Mouse (Mus musculus) forebrain, embryonic 11.5 days (tissue): ENCODE results near the gene Serpinf2. TPM values are rescaled to one million over a fixed set of nuclear protein-coding genes. Genes with fewer than 3 reads are reported as not detected.
"Not testable (repeated sequence)": the region's sequence is repeated elsewhere in the genome, so short reads cannot be mapped to it uniquely, and the experiment has no call there.

ENCODE experiments used
- ATAC-seq: fragments of 200-750 bp; cut with Nextera tagmentation; replicated peaks from 2 replicates; pipeline ENCODE4 v1.8.0; 2017; ENCODE audit warnings: moderate TSS enrichment; ENCODE audit not compliant: low FRiP score
- DNase-seq: peaks from one replicate; pipeline ENCODE4 v3.0.0-alpha.2; 2017; ENCODE audit warnings: low spot score
- H3K27ac ChIP-seq: fragments of 300-500 bp; sonication (generic); 2 replicates; pipeline ENCODE4 v1.5.1; 2014; ENCODE audit warnings: low read depth, low read length
- H3K27me3 ChIP-seq: fragments of 300-500 bp; sonication (generic); 2 replicates; pipeline ENCODE4 v1.6.1; 2014; ENCODE audit warnings: mild to moderate bottlenecking, low read length, mixed read lengths; ENCODE audit not compliant: control insufficient read depth, insufficient read depth
- H3K36me3 ChIP-seq: fragments of 300-500 bp; sonication (generic); 2 replicates; pipeline ENCODE4 v1.6.1; 2014; ENCODE audit warnings: mild to moderate bottlenecking, low read length, moderate library complexity, mixed read lengths; ENCODE audit not compliant: control insufficient read depth, insufficient read depth
- H3K4me1 ChIP-seq: fragments of 300-500 bp; sonication (generic); replicated peaks from 2 replicates; pipeline ENCODE4 v1.6.1; 2014; ENCODE audit warnings: low read length, mixed read lengths; ENCODE audit not compliant: control insufficient read depth, insufficient read depth
- H3K4me2 ChIP-seq: fragments of 300-500 bp; sonication (generic); 2 replicates; pipeline ENCODE4 v1.6.1; 2014; ENCODE audit warnings: low read depth, mild to moderate bottlenecking, low read length, moderate library complexity, mixed read lengths; ENCODE audit not compliant: severe bottlenecking
- H3K4me3 ChIP-seq: fragments of 300-500 bp; sonication (generic); 2 replicates; pipeline ENCODE4 v1.5.1; 2014; ENCODE audit warnings: low read depth, low read length
- H3K9ac ChIP-seq: fragments of 300-500 bp; sonication (generic); 2 replicates; pipeline ENCODE4 v1.6.1; 2014; ENCODE audit warnings: low read length
- H3K9me3 ChIP-seq: fragments of 300-500 bp; sonication (generic); 2 replicates; pipeline ENCODE4 v1.6.1; 2016; ENCODE audit warnings: low read length, mixed read lengths; ENCODE audit not compliant: control insufficient read depth
- WGBS: fragments of 180-500 bp; shearing (Covaris S2); extraction: QIAGEN DNeasy Blood & Tissue Kit; methylation state at CpG from one replicate; pipeline ENCODE4 v1.1.7; 2014; 5-methylcytosine and 5-hydroxymethylcytosine counted together
- polyA plus RNA-seq: library from polyadenylated mRNA; unstranded; fragments of >200 nt; fragmentation: Nextera tagmentation; extraction: Ambion mirVana; gene quantifications from 2 replicates; pipeline ENCODE4 v1.2.1, GENCODE M21; 2014

Gene Serpinf2
- polyA plus RNA-seq, 1 experiment from 2014 or later, result not detected

GRCm38 (mm10) chr11:75403301-75404052, 35.9 kb downstream of the Serpinf2 start:
- Histone ChIP-seq H3K9ac (no peak overlapping the region), H3K4me2 (no peak overlapping the region), H3K27ac (no peak overlapping the region), H3K36me3 (no peaks in the 10 kb centered on the region), H3K9me3 (no peaks in the 10 kb centered on the region), H3K27me3 (no peaks in the 10 kb centered on the region), H3K4me1 (no peaks in the 10 kb centered on the region), H3K4me3 (no peak overlapping the region)
- 78% methylated on average over 6 of the region's 6 CpGs for WGBS
- DNase-seq (no peak), ATAC-seq (no peak)

GRCm38 (mm10) chr11:75402271-75402690, 37.1 kb downstream of the Serpinf2 start:
- Histone ChIP-seq H3K27me3 (no peaks in the 10 kb centered on the region), H3K36me3 (no peaks in the 10 kb centered on the region), H3K9me3 (no peaks in the 10 kb centered on the region), H3K4me2 (no peak overlapping the region), H3K9ac (no peak overlapping the region), H3K4me3 (no peak overlapping the region), H3K4me1 (no peaks in the 10 kb centered on the region), H3K27ac (no peak overlapping the region)
- ATAC-seq (no peak), DNase-seq (no peak)
- 74% methylated on average over 5 of the region's 5 CpGs for WGBS

GRCm38 (mm10) chr11:75400099-75400498, 39.3 kb downstream of the Serpinf2 start:
- DNase-seq (no peak), ATAC-seq (no peak)
- 71% methylated on average over 9 of the region's 9 CpGs for WGBS
- Histone ChIP-seq H3K9me3 (no peaks in the 10 kb centered on the region), H3K4me2 (no peak overlapping the region), H3K27me3 (no peaks in the 10 kb centered on the region), H3K36me3 (no peaks in the 10 kb centered on the region), H3K4me3 (no peak overlapping the region), H3K9ac (no peak overlapping the region), H3K4me1 (no peaks in the 10 kb centered on the region), H3K27ac (no peak overlapping the region)

- ATAC-seq, result no peak
- H3K27ac ChIP-seq, result no peak overlapping the region
- H3K9me3 ChIP-seq, result no peaks in the 10 kb centered on the region
- no peak overlapping the region for H3K9ac ChIP-seq
- no peaks in the 10 kb centered on the region for H3K36me3 ChIP-seq
- DNase-seq, result no peak
- no peak overlapping the region for H3K4me2 ChIP-seq
- H3K4me3 ChIP-seq, result no peak overlapping the region
- H3K27me3 ChIP-seq, result no peaks in the 10 kb centered on the region
- WGBS, result 88% methylated on average over 11 of the region's 11 CpGs
- H3K4me1 ChIP-seq, result no peaks in the 10 kb centered on the region
These were observed 40.0 kb downstream of the Serpinf2 start for GRCm38 (mm10) chr11:75399411-75399841.

- ATAC-seq, result no peak
- no peaks in the 10 kb centered on the region for H3K27me3 ChIP-seq
- H3K27ac ChIP-seq, result no peak overlapping the region
- no peaks in the 10 kb centered on the region for H3K9me3 ChIP-seq
- no peak for DNase-seq
- H3K4me2 ChIP-seq, result no peak overlapping the region
- H3K36me3 ChIP-seq, result no peaks in the 10 kb centered on the region
- no peak overlapping the region for H3K4me3 ChIP-seq
- H3K9ac ChIP-seq, result no peak overlapping the region
- no peaks in the 10 kb centered on the region for H3K4me1 ChIP-seq
- 81% methylated on average over 7 of the region's 7 CpGs for WGBS
These were observed 41.9 kb downstream of the Serpinf2 start for GRCm38 (mm10) chr11:75397452-75397851.

- WGBS, result 90% methylated on average over 1 of the region's 1 CpGs
These were observed 43.8 kb downstream of the Serpinf2 start for GRCm38 (mm10) chr11:75395611-75396010.

GRCm38 (mm10) chr11:75383529-75383928, 55.9 kb downstream of the Serpinf2 start:
- H3K27me3 ChIP-seq, DNase-seq: not testable (repeated sequence)
- WGBS, result 56% methylated on average over 3 of the region's 3 CpGs

More at GRCm38 (mm10) chr11:75395611-75396010, 43.8 kb downstream of the Serpinf2 start:
- no peak for DNase-seq
- H3K4me3 ChIP-seq, result no peak overlapping the region
- no peak overlapping the region for H3K4me2 ChIP-seq
- ATAC-seq, result no peak
- H3K9ac ChIP-seq, result no peak overlapping the region
- no peak overlapping the region for H3K27ac ChIP-seq
- H3K36me3 ChIP-seq, result no peaks in the 10 kb centered on the region
- H3K9me3 ChIP-seq, result no peaks in the 10 kb centered on the region
- H3K4me1 ChIP-seq, result no peaks in the 10 kb centered on the region
- no peaks in the 10 kb centered on the region for H3K27me3 ChIP-seq

More at GRCm38 (mm10) chr11:75383529-75383928, 55.9 kb downstream of the Serpinf2 start:
- H3K9me3 ChIP-seq, H3K4me3 ChIP-seq, ATAC-seq, H3K9ac ChIP-seq, H3K4me1 ChIP-seq, H3K4me2 ChIP-seq, H3K27ac ChIP-seq, H3K36me3 ChIP-seq: not testable (repeated sequence)
